Mouse (Mus musculus) heart, embryonic 15.5 days (tissue): ENCODE results near the gene H2-DMb1. TPM values are rescaled to one million over a fixed set of nuclear protein-coding genes. Genes with fewer than 3 reads are reported as not detected.

Source experiments
- ATAC-seq: fragments of 200-750 bp; cut with Nextera tagmentation; replicated peaks from 2 replicates; pipeline ENCODE4 v1.8.0; 2017; ENCODE audit warnings: low read depth, moderate TSS enrichment; ENCODE audit not compliant: insufficient number of reproducible peaks, insufficient read depth, low FRiP score
- H3K27ac ChIP-seq: fragments of 300-500 bp; sonication (generic); 2 replicates; pipeline ENCODE4 v1.5.1; 2015; ENCODE audit warnings: mild to moderate bottlenecking, inconsistent platforms
- H3K27me3 ChIP-seq: fragments of 300-500 bp; sonication (generic); 2 replicates; pipeline ENCODE4 v1.6.1; 2015; ENCODE audit warnings: inconsistent platforms
- H3K36me3 ChIP-seq: fragments of 300-500 bp; sonication (generic); 2 replicates; pipeline ENCODE4 v1.6.1; 2015; ENCODE audit warnings: mild to moderate bottlenecking, inconsistent platforms
- H3K4me1 ChIP-seq: fragments of 300-500 bp; sonication (generic); replicated peaks from 2 replicates; pipeline ENCODE4 v1.6.1; 2015; ENCODE audit warnings: inconsistent platforms
- H3K4me2 ChIP-seq: fragments of 300-500 bp; sonication (generic); 2 replicates; pipeline ENCODE4 v1.6.1; 2015; ENCODE audit warnings: inconsistent platforms, mild to moderate bottlenecking, moderate library complexity
- H3K4me3 ChIP-seq: fragments of 300-500 bp; sonication (generic); 2 replicates; pipeline ENCODE4 v1.5.1; 2015; ENCODE audit warnings: mild to moderate bottlenecking, inconsistent platforms
- H3K9ac ChIP-seq: fragments of 300-500 bp; sonication (generic); 2 replicates; pipeline ENCODE4 v1.6.1; 2015; ENCODE audit warnings: mild to moderate bottlenecking, inconsistent platforms
- H3K9me3 ChIP-seq: fragments of 300-500 bp; sonication (generic); replicated peaks from 2 replicates; pipeline ENCODE4 v1.6.1; 2016; ENCODE audit warnings: inconsistent platforms
- WGBS: fragments of 180-500 bp; shearing (Covaris S2); methylation state at CpG from one replicate; pipeline ENCODE4 v1.1.7; 2015; ENCODE audit warnings: mixed read lengths; 5-methylcytosine and 5-hydroxymethylcytosine counted together
- polyA plus RNA-seq: library from polyadenylated mRNA; unstranded; fragments of >200 nt; fragmentation: Nextera tagmentation; extraction: Ambion mirVana; gene quantifications from 2 replicates; pipeline ENCODE4 v1.2.1, GENCODE M21; 2015

H2-DMb1 gene
- polyA plus RNA-seq, 1 experiment from 2014 or later, result 0.34 TPM

DNA sequence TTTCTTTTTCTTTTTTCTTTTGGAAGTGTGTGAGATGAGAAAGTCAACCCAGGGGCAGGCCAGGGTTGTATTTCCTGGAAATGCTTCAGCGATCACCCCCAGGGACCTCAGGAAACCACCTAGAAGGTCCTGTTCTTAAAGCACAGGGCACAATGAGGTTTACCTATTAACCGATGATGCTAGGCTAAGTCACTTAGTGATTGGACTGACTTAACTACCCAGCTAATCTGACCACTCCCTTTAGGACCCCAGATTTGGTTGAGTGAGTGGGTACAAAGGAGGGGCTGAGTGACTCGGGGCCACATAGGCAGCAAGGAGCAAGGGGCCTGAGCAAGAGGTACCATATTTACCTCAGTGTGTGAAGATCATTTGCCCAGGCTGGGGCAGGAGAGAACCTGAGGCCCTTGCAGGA lies 7.9 kb upstream of the H2-DMb1 start:
- H3K27ac ChIP-seq, result no peak overlapping the region
- H3K36me3 ChIP-seq, result no peaks in the 10 kb centered on the region
- no peaks in the 10 kb centered on the region for H3K9me3 ChIP-seq
- H3K4me1 ChIP-seq, result peaks cover 3% of the 10 kb centered on the region
- no peak overlapping the region for H3K9ac ChIP-seq
- H3K4me3 ChIP-seq, result no peak overlapping the region
- peaks cover 28% of the 10 kb centered on the region for H3K27me3 ChIP-seq
- WGBS, result 75% methylated on average over 3 of the region's 3 CpGs
- ATAC-seq, result no peak
- no peak overlapping the region for H3K4me2 ChIP-seq

DNA sequence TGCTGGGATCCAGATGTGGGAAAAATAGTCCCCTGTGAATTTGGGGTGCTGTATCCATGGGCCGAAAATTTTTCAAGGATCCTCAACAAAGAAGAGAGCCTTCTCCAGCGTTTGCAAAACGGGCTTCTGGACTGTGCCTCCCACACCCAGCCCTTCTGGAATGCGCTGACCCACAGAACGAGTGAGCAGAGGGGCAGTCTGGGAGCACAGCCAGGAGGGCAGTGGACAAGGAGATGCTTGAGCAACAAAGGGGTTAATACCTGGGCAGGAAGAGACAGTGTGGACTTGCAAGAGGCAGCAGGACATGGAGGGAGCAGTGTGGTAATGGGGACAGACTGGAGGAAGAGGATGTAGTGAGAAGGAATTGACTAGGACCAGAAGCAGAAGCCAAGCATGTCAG lies 2.7 kb downstream of the H2-DMb1 start:
- no peaks in the 10 kb centered on the region for H3K9me3 ChIP-seq
- H3K27me3 ChIP-seq, result peaks cover 15% of the 10 kb centered on the region; the same call in 1 of the 2 replicates
- no peaks in the 10 kb centered on the region for H3K36me3 ChIP-seq
- no peaks in the 10 kb centered on the region for H3K4me1 ChIP-seq
- H3K27ac ChIP-seq, result no peak overlapping the region
- H3K9ac ChIP-seq, result no peak overlapping the region
- ATAC-seq, result no peak
- no peak overlapping the region for H3K4me3 ChIP-seq
- H3K4me2 ChIP-seq, result no peak overlapping the region
- 51% methylated on average over 5 of the region's 5 CpGs for WGBS

DNA sequence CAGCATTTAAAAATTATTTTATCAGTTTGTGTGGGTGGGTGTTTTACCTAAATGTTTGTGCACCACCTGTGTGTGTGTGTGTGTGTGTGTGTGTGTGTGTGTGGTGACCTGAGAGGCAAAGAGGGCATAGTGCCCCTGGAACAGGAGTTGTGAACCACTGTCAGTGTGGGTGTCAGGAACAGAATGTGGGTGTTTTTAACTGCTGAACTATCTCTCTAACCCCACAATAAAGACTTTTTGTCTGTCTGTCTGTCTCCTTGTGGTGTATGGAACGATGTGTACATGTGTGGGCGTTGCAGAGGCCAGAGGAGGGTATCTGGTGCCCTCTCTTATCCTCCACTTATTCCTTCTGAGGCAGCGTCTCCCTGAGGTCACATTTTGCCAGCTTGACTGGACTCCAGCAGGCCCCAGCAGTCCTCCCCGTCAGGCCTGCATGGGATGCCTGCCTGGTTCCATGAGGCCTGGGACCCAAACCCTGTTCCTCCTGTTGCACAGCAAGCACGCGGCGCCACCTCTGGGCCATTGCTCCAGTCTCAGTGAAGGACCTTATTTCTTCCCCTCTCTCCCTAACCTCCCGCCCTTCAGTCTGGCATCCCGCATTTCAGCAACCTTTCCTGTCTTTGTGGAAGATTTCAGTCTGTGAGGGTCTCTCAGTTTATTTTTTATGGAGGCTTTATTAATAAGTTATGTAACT lies 11.5 kb downstream of the H2-DMb1 start:
- Histone ChIP-seq H3K36me3 (no peaks in the 10 kb centered on the region), H3K4me1 (no peaks in the 10 kb centered on the region), H3K4me2 (no peak overlapping the region), H3K4me3 (no peak overlapping the region), H3K27ac (no peak overlapping the region), H3K27me3 (peaks cover 5% of the 10 kb centered on the region; the same call in 1 of the 2 replicates), H3K9ac (no peak overlapping the region), H3K9me3 (no peaks in the 10 kb centered on the region)
- ATAC-seq, result no peak
- 33% methylated on average over 9 of the region's 9 CpGs for WGBS

DNA sequence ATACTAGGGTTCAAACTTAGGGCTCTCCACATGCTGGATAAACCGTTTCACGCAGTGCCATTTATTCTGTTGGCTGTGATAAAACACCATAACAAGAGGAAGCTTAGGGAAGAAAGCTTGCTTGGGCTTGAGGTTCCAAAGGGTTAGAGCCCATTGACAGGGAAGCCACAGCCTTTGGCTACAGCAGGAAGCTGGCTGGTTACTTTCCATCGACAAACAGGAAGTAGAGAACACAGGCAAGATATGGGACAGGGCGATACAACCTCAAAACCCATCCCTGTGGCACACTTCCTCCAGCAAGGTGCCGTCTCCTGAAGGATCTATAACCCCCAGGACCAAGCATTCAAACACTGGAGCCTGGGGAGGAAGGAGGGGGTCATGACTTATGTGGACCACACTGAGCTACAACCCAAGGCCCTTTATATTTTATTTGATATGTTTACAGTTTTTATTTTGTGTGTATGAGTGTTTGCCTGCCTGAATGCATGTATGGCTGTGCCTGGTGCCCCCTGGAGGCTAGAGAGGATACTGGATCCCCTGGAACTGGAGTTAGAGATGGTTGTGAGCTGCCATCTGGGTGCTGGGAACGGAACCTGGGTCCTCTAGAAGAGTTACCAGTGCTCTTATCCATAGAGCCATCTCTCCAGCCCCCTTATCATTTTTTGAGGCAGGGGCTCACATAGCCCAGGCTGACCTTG lies 12.3 kb downstream of the H2-DMb1 start:
- no peak overlapping the region for H3K4me3 ChIP-seq
- H3K4me1 ChIP-seq, result no peaks in the 10 kb centered on the region
- WGBS, result 64% methylated on average over 6 of the region's 6 CpGs
- H3K27ac ChIP-seq, result no peak overlapping the region
- H3K9me3 ChIP-seq, result no peaks in the 10 kb centered on the region
- peaks cover 4% of the 10 kb centered on the region; the same call in 1 of the 2 replicates for H3K27me3 ChIP-seq
- no peaks in the 10 kb centered on the region for H3K36me3 ChIP-seq
- no peak overlapping the region for H3K9ac ChIP-seq
- H3K4me2 ChIP-seq, result no peak overlapping the region
- ATAC-seq, result no peak

DNA sequence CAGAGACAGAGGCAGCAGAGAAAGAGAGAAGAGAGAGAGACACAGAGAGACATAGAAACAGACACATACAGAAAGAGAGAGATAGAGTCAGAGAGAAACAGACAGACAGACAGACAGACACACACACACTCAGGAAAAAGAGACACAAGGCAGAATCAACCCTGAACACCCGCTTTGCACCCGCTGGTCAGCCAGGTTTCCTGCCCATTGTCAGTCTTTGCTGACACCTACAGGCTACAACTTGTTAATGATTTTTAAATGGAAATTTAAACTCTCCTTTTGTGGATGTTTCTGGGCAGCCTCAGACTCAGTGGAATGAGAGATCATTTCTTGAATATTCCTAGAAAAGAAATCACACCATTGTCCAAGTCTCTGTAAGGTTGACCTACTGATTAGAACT lies 16.4 kb downstream of the H2-DMb1 start:
- no peak for ATAC-seq
- Histone ChIP-seq H3K27ac (no peak overlapping the region), H3K9me3 (no peaks in the 10 kb centered on the region), H3K4me1 (no peaks in the 10 kb centered on the region), H3K36me3 (no peaks in the 10 kb centered on the region), H3K27me3 (0 out of 2 replicates have a peak, but pooled peaks cover 3% of the 10 kb centered on the region), H3K9ac (no peak overlapping the region), H3K4me2 (no peak overlapping the region), H3K4me3 (no peak overlapping the region)
- 0% methylated on average over 2 of the region's 2 CpGs for WGBS

DNA sequence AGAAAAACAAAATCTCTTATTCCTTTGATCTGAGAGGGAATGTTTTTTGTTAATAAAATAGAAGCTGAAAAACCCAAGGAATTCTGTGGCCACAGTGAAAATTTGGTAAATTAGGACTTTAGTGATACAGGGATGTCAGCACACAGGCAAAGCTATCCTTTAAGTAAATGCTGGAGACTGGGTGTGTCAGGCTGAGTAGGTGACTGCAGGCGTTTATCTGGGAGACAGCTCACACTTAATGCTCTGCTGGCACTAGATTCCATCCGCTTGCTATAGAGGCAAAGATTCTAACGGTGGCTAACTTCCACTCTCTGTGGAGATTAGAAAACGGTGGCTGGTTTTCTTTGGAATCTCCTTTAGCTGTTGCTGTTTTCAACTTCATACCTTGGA lies 17.6 kb downstream of the H2-DMb1 start:
- H3K27ac ChIP-seq, result no peak overlapping the region
- H3K4me3 ChIP-seq, result no peak overlapping the region
- H3K9ac ChIP-seq, result no peak overlapping the region
- ATAC-seq, result no peak
- 21% methylated on average over 4 of the region's 4 CpGs for whole genome bisulfite sequencing
- no peaks in the 10 kb centered on the region for H3K36me3 ChIP-seq
- H3K27me3 ChIP-seq, result peaks cover 6% of the 10 kb centered on the region; the same call in 1 of the 2 replicates
- no peak overlapping the region for H3K4me2 ChIP-seq
- no peaks in the 10 kb centered on the region for H3K9me3 ChIP-seq
- H3K4me1 ChIP-seq, result no peaks in the 10 kb centered on the region

DNA sequence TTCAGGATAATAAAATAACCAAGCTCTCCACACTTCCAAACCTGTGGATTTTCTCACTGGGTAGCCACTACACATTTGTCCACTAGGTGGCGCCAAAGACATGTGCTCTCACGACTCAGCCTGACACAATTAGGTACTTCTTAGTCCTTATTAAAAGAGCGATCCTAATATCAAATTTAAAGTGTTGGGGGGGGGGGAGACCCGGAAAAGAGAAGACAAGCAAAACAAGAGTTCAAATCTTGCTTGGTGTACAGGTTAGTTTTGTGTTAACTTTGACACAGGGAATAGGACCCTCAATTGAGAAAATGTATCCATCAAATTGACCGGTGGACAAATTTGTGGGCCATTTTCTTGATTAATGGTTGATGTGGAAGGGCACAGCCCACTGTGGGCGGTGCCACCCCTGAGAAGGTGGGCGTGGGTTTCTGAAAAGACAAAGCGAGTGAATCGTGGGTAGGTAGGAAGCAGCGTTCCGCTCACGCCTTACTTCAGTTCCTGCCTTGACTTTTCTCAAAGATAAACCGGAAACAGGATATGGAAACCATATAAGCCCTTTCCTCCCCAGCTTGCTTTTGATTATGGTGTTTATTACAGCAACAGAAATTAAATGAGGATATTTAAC lies 18.1 kb downstream of the H2-DMb1 start:
- 36% methylated on average over 13 of the region's 13 CpGs for WGBS
- H3K27me3 ChIP-seq, result peaks cover 6% of the 10 kb centered on the region; the same call in 1 of the 2 replicates
- H3K27ac ChIP-seq, result no peak overlapping the region
- no peaks in the 10 kb centered on the region for H3K9me3 ChIP-seq
- no peak overlapping the region for H3K9ac ChIP-seq
- H3K36me3 ChIP-seq, result no peaks in the 10 kb centered on the region
- ATAC-seq, result no peak
- H3K4me2 ChIP-seq, result no peak overlapping the region; the same call in 1 of the 2 replicates
- H3K4me3 ChIP-seq, result no peak overlapping the region
- H3K4me1 ChIP-seq, result no peaks in the 10 kb centered on the region

DNA sequence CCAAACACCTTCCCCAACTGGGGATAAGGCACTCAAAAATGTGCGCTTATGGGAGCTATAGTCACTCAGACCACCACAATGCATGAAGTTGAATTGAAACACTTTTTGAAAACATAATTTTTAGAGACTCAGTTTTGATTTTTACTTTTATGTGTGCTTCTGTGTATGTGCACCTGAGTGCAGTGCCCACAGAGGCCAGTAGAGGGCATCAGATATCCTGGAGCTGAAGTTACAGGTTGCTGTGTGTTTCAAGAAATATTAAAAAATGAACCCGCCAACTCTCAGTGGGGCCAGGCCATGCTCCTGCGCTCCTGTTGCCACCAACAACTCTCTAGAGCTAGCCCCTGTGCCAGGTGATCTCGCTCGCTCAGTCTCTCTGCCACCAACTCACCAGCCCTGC lies 19.7 kb downstream of the H2-DMb1 start:
- no peak overlapping the region for H3K4me2 ChIP-seq
- no peak overlapping the region for H3K9ac ChIP-seq
- ATAC-seq, result no peak
- no peaks in the 10 kb centered on the region; the same call in 1 of the 2 replicates for H3K9me3 ChIP-seq
- WGBS, result 90% methylated on average over 5 of the region's 5 CpGs
- H3K27me3 ChIP-seq, result peaks cover 6% of the 10 kb centered on the region; the same call in 1 of the 2 replicates
- no peak overlapping the region for H3K4me3 ChIP-seq
- H3K27ac ChIP-seq, result no peak overlapping the region
- no peaks in the 10 kb centered on the region for H3K4me1 ChIP-seq
- H3K36me3 ChIP-seq, result no peaks in the 10 kb centered on the region

DNA sequence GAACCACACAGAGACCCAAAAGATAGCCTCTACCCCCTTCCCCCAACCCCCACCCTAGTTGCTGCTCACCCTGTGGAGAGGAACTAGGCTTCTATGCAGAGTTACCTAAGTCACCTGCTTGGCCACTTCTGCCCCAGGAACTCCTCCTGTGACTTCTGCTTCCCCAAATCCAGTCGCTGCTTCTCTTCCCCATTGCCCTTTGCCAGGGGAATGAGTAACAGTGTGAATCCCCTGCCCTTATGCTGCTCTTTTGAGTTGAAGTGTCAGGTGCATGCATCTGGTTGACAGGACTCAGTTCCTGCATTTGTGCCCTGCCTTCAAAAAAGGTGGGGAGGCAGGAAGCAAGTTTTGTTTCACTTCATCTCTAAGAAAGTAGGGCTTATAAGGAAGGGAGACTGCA lies 21.2 kb downstream of the H2-DMb1 start:
- WGBS, result 50% methylated on average over 1 of the region's 1 CpGs
- no peak for ATAC-seq
- peaks cover 11% of the 10 kb centered on the region; the same call in 1 of the 2 replicates for H3K27me3 ChIP-seq
- H3K27ac ChIP-seq, result no peak overlapping the region
- H3K9me3 ChIP-seq, result no peaks in the 10 kb centered on the region; the same call in 1 of the 2 replicates
- H3K36me3 ChIP-seq, result no peaks in the 10 kb centered on the region
- H3K4me3 ChIP-seq, result no peak overlapping the region
- H3K9ac ChIP-seq, result no peak overlapping the region
- H3K4me2 ChIP-seq, result no peak overlapping the region
- no peaks in the 10 kb centered on the region for H3K4me1 ChIP-seq

DNA sequence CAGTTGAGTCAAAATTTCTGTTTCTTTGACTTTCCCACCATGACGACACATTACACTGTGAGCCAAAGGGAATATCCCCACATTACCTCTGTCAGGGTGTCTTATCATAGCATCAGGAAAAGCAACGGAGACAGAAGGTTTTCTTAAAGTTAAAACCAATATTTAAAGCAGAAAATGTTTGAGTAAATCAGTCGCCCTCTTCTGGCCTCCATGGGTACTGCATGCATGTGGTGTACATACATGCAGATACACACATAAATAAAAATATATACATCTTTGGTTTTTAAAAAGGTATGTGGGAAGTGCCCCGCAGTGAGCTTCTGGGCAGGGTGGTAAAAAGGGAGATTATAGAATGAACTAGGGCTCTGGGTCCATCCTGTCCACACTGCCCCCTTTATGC lies 24.3 kb downstream of the H2-DMb1 start:
- H3K4me3 ChIP-seq, result no peak overlapping the region
- no peaks in the 10 kb centered on the region for H3K36me3 ChIP-seq
- no peak overlapping the region for H3K9ac ChIP-seq
- peaks cover 13% of the 10 kb centered on the region for H3K27me3 ChIP-seq
- ATAC-seq, result no peak
- no peak overlapping the region for H3K27ac ChIP-seq
- no peaks in the 10 kb centered on the region; the same call in 1 of the 2 replicates for H3K9me3 ChIP-seq
- 60% methylated on average over 4 of the region's 4 CpGs for whole genome bisulfite sequencing
- H3K4me1 ChIP-seq, result no peaks in the 10 kb centered on the region
- no peak overlapping the region for H3K4me2 ChIP-seq

DNA sequence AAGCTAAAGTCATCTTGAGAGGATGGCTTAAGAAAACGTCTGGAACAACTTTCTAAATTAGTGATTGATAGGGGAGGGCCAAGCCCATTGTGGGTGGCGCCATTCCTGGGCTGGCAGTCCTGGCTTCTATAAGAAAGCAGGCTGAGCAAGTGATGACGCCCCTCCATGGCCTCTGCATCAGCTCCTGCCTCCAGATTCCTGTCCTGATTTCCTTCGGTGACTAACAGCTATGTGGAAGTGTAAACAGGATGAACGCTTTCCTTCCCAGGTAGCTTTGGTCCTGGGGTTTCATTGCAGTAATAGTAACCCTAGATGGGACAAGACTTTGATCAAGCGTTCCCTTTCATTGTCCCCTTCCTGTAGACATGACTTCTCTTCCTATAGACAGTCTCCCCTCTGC lies 26.1 kb downstream of the H2-DMb1 start:
- no peaks in the 10 kb centered on the region; the same call in 1 of the 2 replicates for H3K9me3 ChIP-seq
- no peak overlapping the region for H3K4me3 ChIP-seq
- ATAC-seq, result no peak
- H3K9ac ChIP-seq, result no peak overlapping the region
- no peaks in the 10 kb centered on the region for H3K4me1 ChIP-seq
- 50% methylated on average over 6 of the region's 6 CpGs for WGBS
- H3K27ac ChIP-seq, result no peak overlapping the region
- H3K27me3 ChIP-seq, result peaks cover 28% of the 10 kb centered on the region
- H3K4me2 ChIP-seq, result no peak overlapping the region
- no peaks in the 10 kb centered on the region for H3K36me3 ChIP-seq
